Mouse (Mus musculus) limb, embryonic 14.5 days (tissue): ENCODE measurements around the gene Spred1. TPM values are rescaled to one million over a fixed set of nuclear protein-coding genes. Genes with fewer than 3 reads are reported as not detected.

Experiments used
- ATAC-seq: fragments of 200-750 bp; cut with Nextera tagmentation; 2 replicates; pipeline ENCODE4 v1.8.0; 2017; ENCODE audit warnings: low read depth, moderate number of reproducible peaks, moderate TSS enrichment; ENCODE audit not compliant: low FRiP score
- DNase-seq: peaks from one replicate; pipeline ENCODE4 v3.0.0-alpha.2; 2015; ENCODE audit warnings: low spot score
- H3K27ac ChIP-seq: fragments of 300-500 bp; sonication (generic); replicated peaks from 2 replicates; pipeline ENCODE4 v1.5.1; 2014; ENCODE audit warnings: low read depth, mild to moderate bottlenecking, low read length, moderate library complexity, mixed read lengths
- H3K27me3 ChIP-seq: fragments of 300-500 bp; sonication (generic); 2 replicates; pipeline ENCODE4 v1.6.1; 2014; ENCODE audit warnings: low read length, mixed read lengths; ENCODE audit not compliant: control insufficient read depth, insufficient read depth
- H3K36me3 ChIP-seq: fragments of 300-500 bp; sonication (generic); 2 replicates; pipeline ENCODE4 v1.6.1; 2014; ENCODE audit warnings: mild to moderate bottlenecking, low read length, moderate library complexity, mixed read lengths; ENCODE audit not compliant: control insufficient read depth, insufficient read depth
- H3K4me1 ChIP-seq: fragments of 300-500 bp; sonication (generic); 2 replicates; pipeline ENCODE4 v1.6.1; 2014; ENCODE audit warnings: antibody characterized with exemption, low read length, mixed read lengths; ENCODE audit not compliant: control insufficient read depth, insufficient read depth
- H3K4me2 ChIP-seq: fragments of 300-500 bp; sonication (generic); replicated peaks from 2 replicates; pipeline ENCODE4 v1.6.1; 2014; ENCODE audit warnings: low read depth, mild to moderate bottlenecking, low read length, moderate library complexity; ENCODE audit not compliant: severe bottlenecking
- H3K4me3 ChIP-seq: fragments of 300-500 bp; sonication (generic); replicated peaks from 2 replicates; pipeline ENCODE4 v1.5.1; 2014; ENCODE audit warnings: low read length
- H3K9ac ChIP-seq: fragments of 300-500 bp; sonication (generic); 2 replicates; pipeline ENCODE4 v1.6.1; 2014; ENCODE audit warnings: mild to moderate bottlenecking, low read depth, low read length, moderate library complexity; ENCODE audit not compliant: severe bottlenecking
- H3K9me3 ChIP-seq: fragments of 300-500 bp; sonication (generic); 2 replicates; pipeline ENCODE4 v1.6.1; 2016; ENCODE audit warnings: low read length; ENCODE audit not compliant: control insufficient read depth
- POLR2A ChIP-seq: fragments of 200-500 bp; IDR thresholded peaks from 2 replicates; pipeline ENCODE4 v1.8.0; 2012; ENCODE audit warnings: inconsistent platforms, mild to moderate bottlenecking, moderate library complexity, borderline replicate concordance; ENCODE audit not compliant: insufficient read depth, insufficient read length; ENCODE audit errors: extremely low read depth
- WGBS: fragments of 180-500 bp; shearing (Covaris S2); extraction: QIAGEN DNeasy Blood & Tissue Kit; methylation state at CpG from one replicate; pipeline ENCODE4 v1.1.7; 2014; 5-methylcytosine and 5-hydroxymethylcytosine counted together
- polyA plus RNA-seq, 2 experiments: library from polyadenylated mRNA; depleted of rRNA in 1 of 2; stranded (reverse) in 1 of 2; unstranded in 1 of 2; fragments of >200 nt; fragmentation: Nextera tagmentation in 1 of 2; extraction: Ambion mirVana in 1 of 2; gene quantifications; 2 replicates each; pipeline versions ENCODE4 v1.2.1 to v1.2.3; 2012 to 2014

The Spred1 gene
- polyA plus RNA-seq, 2 experiments, result 23.6 to 30.8 TPM

- no peak for DNase-seq
- Histone ChIP-seq H3K36me3 (no peaks in the 10 kb centered on the region), H3K4me2 (no peak overlapping the region), H3K27me3 (no peaks in the 10 kb centered on the region), H3K9me3 (no peaks in the 10 kb centered on the region), H3K9ac (no peak overlapping the region), H3K27ac (no peak overlapping the region), H3K4me1 (peaks cover 8% of the 10 kb centered on the region), H3K4me3 (no peak overlapping the region)
- no peak for ATAC-seq
- 62% methylated on average over 3 of the region's 3 CpGs for WGBS
- TF ChIP-seq POLR2A, result no peak
These were observed 25.7 kb upstream of the Spred1 start for GRCm38 (mm10) chr2:117095491-117095890.

GRCm38 (mm10) chr2:117097305-117097704, 23.9 kb upstream of the Spred1 start:
- no peaks in the 10 kb centered on the region for H3K27me3 ChIP-seq
- 76% methylated on average over 5 of the region's 5 CpGs for WGBS
- H3K9me3 ChIP-seq, result no peaks in the 10 kb centered on the region
- no peaks in the 10 kb centered on the region for H3K36me3 ChIP-seq
- no peak overlapping the region for H3K4me2 ChIP-seq
- no peak overlapping the region for H3K4me3 ChIP-seq
- no peak for TF ChIP-seq POLR2A
- ATAC-seq, result no peak
- peaks cover 8% of the 10 kb centered on the region for H3K4me1 ChIP-seq
- no peak overlapping the region for H3K27ac ChIP-seq
- H3K9ac ChIP-seq, result no peak overlapping the region
- DNase-seq, result no peak

GRCm38 (mm10) chr2:117099316-117099715, 21.9 kb upstream of the Spred1 start:
- Histone ChIP-seq H3K9ac (no peak overlapping the region), H3K4me1 (peaks cover 4% of the 10 kb centered on the region; the same call in 1 of the 2 replicates), H3K9me3 (no peaks in the 10 kb centered on the region), H3K4me2 (no peak overlapping the region), H3K27ac (no peak overlapping the region), H3K4me3 (no peak overlapping the region), H3K36me3 (no peaks in the 10 kb centered on the region), H3K27me3 (no peaks in the 10 kb centered on the region)
- WGBS, result 65% methylated on average over 10 of the region's 10 CpGs
- TF ChIP-seq POLR2A, result no peak
- DNase-seq, result no peak
- no peak for ATAC-seq

GRCm38 (mm10) chr2:117103461-117103860, 17.7 kb upstream of the Spred1 start:
- 16% methylated on average over 4 of the region's 4 CpGs for WGBS
- no peak overlapping the region for H3K27ac ChIP-seq
- DNase-seq (no peak), ATAC-seq (no peak)
- no peaks in the 10 kb centered on the region for H3K36me3 ChIP-seq
- TF ChIP-seq POLR2A, result no peak
- no peak overlapping the region for H3K9ac ChIP-seq
- H3K4me3 ChIP-seq, result no peak overlapping the region
- peaks cover 6% of the 10 kb centered on the region; the same call in 1 of the 2 replicates for H3K4me1 ChIP-seq
- H3K27me3 ChIP-seq, result no peaks in the 10 kb centered on the region
- H3K4me2 ChIP-seq, result no peak overlapping the region
- no peaks in the 10 kb centered on the region for H3K9me3 ChIP-seq

GRCm38 (mm10) chr2:117105407-117105806, 15.8 kb upstream of the Spred1 start:
- no peak for ATAC-seq
- H3K4me1 ChIP-seq, result 0 out of 2 replicates have a peak, but pooled peaks cover 2% of the 10 kb centered on the region
- DNase-seq, result no peak
- H3K27me3 ChIP-seq, result no peaks in the 10 kb centered on the region
- H3K4me2 ChIP-seq, result no peak overlapping the region
- no peak for TF ChIP-seq POLR2A
- no peak overlapping the region for H3K9ac ChIP-seq
- no peak overlapping the region for H3K4me3 ChIP-seq
- no peaks in the 10 kb centered on the region for H3K36me3 ChIP-seq
- 51% methylated on average over 7 of the region's 7 CpGs for WGBS
- no peaks in the 10 kb centered on the region for H3K9me3 ChIP-seq
- H3K27ac ChIP-seq, result no peak overlapping the region

- TF ChIP-seq POLR2A, result no peak
- ATAC-seq, result no peak
- WGBS, result 54% methylated on average over 4 of the region's 4 CpGs
These were observed 13.1 kb upstream of the Spred1 start for GRCm38 (mm10) chr2:117108059-117108458.

More at GRCm38 (mm10) chr2:117108059-117108458, 13.1 kb upstream of the Spred1 start:
- DNase-seq, result no peak
- no peak overlapping the region for H3K4me2 ChIP-seq
- no peaks in the 10 kb centered on the region for H3K9me3 ChIP-seq
- H3K36me3 ChIP-seq, result no peaks in the 10 kb centered on the region
- no peak overlapping the region for H3K9ac ChIP-seq
- 0 out of 2 replicates have a peak, but pooled peaks cover 2% of the 10 kb centered on the region for H3K4me1 ChIP-seq
- H3K4me3 ChIP-seq, result no peak overlapping the region
- H3K27ac ChIP-seq, result no peak overlapping the region
- no peaks in the 10 kb centered on the region for H3K27me3 ChIP-seq
